Mouse (Mus musculus): ENCODE data around the gene Cpne2. TPM values are rescaled to one million over a fixed set of nuclear protein-coding genes. Genes with fewer than 3 reads are reported as not detected.

Gene Cpne2
- polyA plus RNA-seq, 1 experiment: 8.6 TPM

DNA sequence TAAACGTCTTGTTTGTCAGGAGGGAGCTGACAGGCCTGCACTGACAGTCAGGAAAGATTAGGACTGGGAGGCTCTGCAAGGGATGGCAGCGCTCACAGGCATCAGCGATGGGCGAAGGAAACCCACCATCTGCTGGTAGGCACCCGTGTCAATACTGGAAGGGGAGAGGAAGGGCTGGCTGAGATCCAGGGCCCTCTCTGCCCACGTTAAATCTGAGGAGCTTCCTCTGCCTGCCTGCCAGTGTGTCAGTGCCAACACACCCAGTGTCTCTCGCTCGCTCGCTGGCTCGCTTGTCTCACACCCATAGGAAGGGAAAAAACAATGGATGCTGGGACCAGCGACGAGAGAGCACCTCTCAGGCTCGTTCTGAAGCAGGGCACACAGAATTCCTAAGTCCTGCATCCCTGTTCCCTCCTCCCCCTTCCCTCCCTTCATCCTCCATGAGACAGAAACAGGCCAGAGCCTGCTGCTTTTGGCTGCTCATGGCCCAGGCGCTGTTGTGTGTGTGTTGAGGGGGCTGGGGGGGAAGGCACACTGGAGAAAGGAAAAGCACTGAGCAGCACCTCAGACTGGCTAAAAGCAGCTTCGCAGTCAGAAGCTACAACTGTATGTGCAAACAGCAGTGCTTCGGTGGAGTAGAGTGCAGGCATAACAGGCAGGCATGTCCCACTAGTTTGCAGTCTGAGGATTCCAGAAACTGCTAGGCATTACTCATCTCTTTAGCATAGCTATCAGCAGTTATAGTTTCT is 41.5 kb downstream of the Cpne2 start:
- Histone ChIP-seq H3K9me3 (replicated peaks; ENCODE audit: control insufficient read depth, insufficient read depth, low read length, poor library complexity, severe bottlenecking) (no peaks in the 10 kb centered on the region), H3K36me3 (ENCODE audit: control insufficient read depth, insufficient read depth, low read length, poor library complexity, severe bottlenecking) (peaks cover 39% of the 10 kb centered on the region), H3K9ac (ENCODE audit: low read depth, poor library complexity, severe bottlenecking) (no peak overlapping the region), H3K4me3 (ENCODE audit: low read depth, low read length) (no peak overlapping the region), H3K4me1 (ENCODE audit: control insufficient read depth, insufficient read depth, low read length) (no peaks in the 10 kb centered on the region), H3K27me3 (ENCODE audit: control insufficient read depth, insufficient read depth, low read length, poor library complexity, severe bottlenecking) (no peaks in the 10 kb centered on the region), H3K27ac (ENCODE audit: insufficient read depth, low read length) (no peak overlapping the region)
- TF ChIP-seq EP300 (IDR thresholded peaks at IDR 0.05; ENCODE audit: insufficient read depth, low read depth, low read length) (no peak), POLR2A (IDR thresholded peaks at IDR 0.05; ENCODE audit: insufficient read depth, low read length) (no peak)

GRCm38 (mm10) chr8:94575148-94575547 is 42.4 kb downstream of the Cpne2 start:
- Histone ChIP-seq H3K9me3 (replicated peaks; ENCODE audit: control insufficient read depth, insufficient read depth, low read length, poor library complexity, severe bottlenecking) (no peaks in the 10 kb centered on the region), H3K9ac (ENCODE audit: low read depth, poor library complexity, severe bottlenecking) (no peak overlapping the region), H3K27ac (ENCODE audit: insufficient read depth, low read length) (no peak overlapping the region), H3K4me3 (ENCODE audit: low read depth, low read length) (no peak overlapping the region), H3K27me3 (ENCODE audit: control insufficient read depth, insufficient read depth, low read length, poor library complexity, severe bottlenecking) (no peaks in the 10 kb centered on the region), H3K36me3 (ENCODE audit: control insufficient read depth, insufficient read depth, low read length, poor library complexity, severe bottlenecking) (peaks cover 41% of the 10 kb centered on the region), H3K4me1 (ENCODE audit: control insufficient read depth, insufficient read depth, low read length) (no peaks in the 10 kb centered on the region)
- TF ChIP-seq CTCF (IDR thresholded peaks at IDR 0.05; ENCODE audit: low read depth, low read length) (no peak), EP300 (IDR thresholded peaks at IDR 0.05; ENCODE audit: insufficient read depth, low read depth, low read length) (no peak), POLR2A (IDR thresholded peaks at IDR 0.05; ENCODE audit: insufficient read depth, low read length) (no peak)

- Histone ChIP-seq H3K4me1 (ENCODE audit: control insufficient read depth, insufficient read depth, low read length) (no peaks in the 10 kb centered on the region), H3K27me3 (ENCODE audit: control insufficient read depth, insufficient read depth, low read length, poor library complexity, severe bottlenecking) (no peaks in the 10 kb centered on the region), H3K4me3 (ENCODE audit: low read depth, low read length) (no peak overlapping the region), H3K36me3 (ENCODE audit: control insufficient read depth, insufficient read depth, low read length, poor library complexity, severe bottlenecking) (peaks cover 67% of the 10 kb centered on the region), H3K27ac (ENCODE audit: insufficient read depth, low read length) (no peak overlapping the region), H3K9ac (ENCODE audit: low read depth, poor library complexity, severe bottlenecking) (no peak overlapping the region), H3K9me3 (replicated peaks; ENCODE audit: control insufficient read depth, insufficient read depth, low read length, poor library complexity, severe bottlenecking) (no peaks in the 10 kb centered on the region)
- TF ChIP-seq POLR2A (IDR thresholded peaks at IDR 0.05; ENCODE audit: insufficient read depth, low read length) (no peak), EP300 (IDR thresholded peaks at IDR 0.05; ENCODE audit: insufficient read depth, low read depth, low read length) (no peak), CTCF (IDR thresholded peaks at IDR 0.05; ENCODE audit: low read depth, low read length) (no peak)
These were observed 49.2 kb downstream of the Cpne2 start for GRCm38 (mm10) chr8:94581820-94582483.

- H3K9ac ChIP-seq (ENCODE audit: low read depth, poor library complexity, severe bottlenecking): no peak overlapping the region
- no peak overlapping the region for H3K27ac ChIP-seq (ENCODE audit: insufficient read depth, low read length)
- peaks cover 68% of the 10 kb centered on the region for H3K36me3 ChIP-seq (ENCODE audit: control insufficient read depth, insufficient read depth, low read length, poor library complexity, severe bottlenecking)
- no peak for TF ChIP-seq POLR2A (IDR thresholded peaks at IDR 0.05; ENCODE audit: insufficient read depth, low read length)
- TF ChIP-seq EP300 (IDR thresholded peaks at IDR 0.05; ENCODE audit: insufficient read depth, low read depth, low read length): no peak
- TF ChIP-seq CTCF (IDR thresholded peaks at IDR 0.05; ENCODE audit: low read depth, low read length): no peak
- no peak overlapping the region for H3K4me3 ChIP-seq (ENCODE audit: low read depth, low read length)
- no peaks in the 10 kb centered on the region for H3K4me1 ChIP-seq (ENCODE audit: control insufficient read depth, insufficient read depth, low read length)
- no peaks in the 10 kb centered on the region for H3K9me3 ChIP-seq (replicated peaks; ENCODE audit: control insufficient read depth, insufficient read depth, low read length, poor library complexity, severe bottlenecking)
- H3K27me3 ChIP-seq (ENCODE audit: control insufficient read depth, insufficient read depth, low read length, poor library complexity, severe bottlenecking): no peaks in the 10 kb centered on the region
These were observed 49.8 kb downstream of the Cpne2 start for GRCm38 (mm10) chr8:94582569-94582968.

- peaks cover 63% of the 10 kb centered on the region for H3K36me3 ChIP-seq (ENCODE audit: control insufficient read depth, insufficient read depth, low read length, poor library complexity, severe bottlenecking)
- no peaks in the 10 kb centered on the region for H3K9me3 ChIP-seq (replicated peaks; ENCODE audit: control insufficient read depth, insufficient read depth, low read length, poor library complexity, severe bottlenecking)
- H3K4me3 ChIP-seq (ENCODE audit: low read depth, low read length): no peak overlapping the region
- no peaks in the 10 kb centered on the region for H3K27me3 ChIP-seq (ENCODE audit: control insufficient read depth, insufficient read depth, low read length, poor library complexity, severe bottlenecking)
- no peak overlapping the region for H3K27ac ChIP-seq (ENCODE audit: insufficient read depth, low read length)
- peak; percentile 12 for TF ChIP-seq CTCF (IDR thresholded peaks at IDR 0.05; ENCODE audit: low read depth, low read length)
- TF ChIP-seq POLR2A (IDR thresholded peaks at IDR 0.05; ENCODE audit: insufficient read depth, low read length): no peak
- no peak for TF ChIP-seq EP300 (IDR thresholded peaks at IDR 0.05; ENCODE audit: insufficient read depth, low read depth, low read length)
- H3K4me1 ChIP-seq (ENCODE audit: control insufficient read depth, insufficient read depth, low read length): no peaks in the 10 kb centered on the region
- H3K9ac ChIP-seq (ENCODE audit: low read depth, poor library complexity, severe bottlenecking): no peak overlapping the region
These were observed 51.5 kb downstream of the Cpne2 start for GRCm38 (mm10) chr8:94584238-94584817.

DNA sequence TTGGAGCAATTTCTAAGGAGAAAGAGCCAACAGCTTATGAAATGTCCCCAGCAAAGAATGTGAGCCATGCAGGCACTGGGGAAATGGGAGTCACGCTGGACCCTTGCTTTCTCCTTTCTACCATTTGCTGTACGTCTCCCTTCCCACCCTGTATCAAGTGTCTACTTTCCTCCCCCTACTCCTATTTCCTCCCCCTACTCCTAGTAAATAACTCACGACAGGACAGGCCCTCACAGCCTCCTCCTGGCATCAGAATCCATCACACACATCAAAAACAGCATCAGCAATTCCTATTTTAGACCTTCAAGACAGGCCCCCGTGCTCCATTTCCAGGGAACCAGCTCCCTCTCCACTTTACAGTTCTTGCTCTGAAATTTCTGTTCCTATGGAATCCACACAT is 58.9 kb downstream of the Cpne2 start:
- no peaks in the 10 kb centered on the region for H3K27me3 ChIP-seq (ENCODE audit: control insufficient read depth, insufficient read depth, low read length, poor library complexity, severe bottlenecking)
- H3K4me1 ChIP-seq (ENCODE audit: control insufficient read depth, insufficient read depth, low read length): no peaks in the 10 kb centered on the region
- peaks cover 16% of the 10 kb centered on the region for H3K36me3 ChIP-seq (ENCODE audit: control insufficient read depth, insufficient read depth, low read length, poor library complexity, severe bottlenecking)
- H3K9me3 ChIP-seq (replicated peaks; ENCODE audit: control insufficient read depth, insufficient read depth, low read length, poor library complexity, severe bottlenecking): no peaks in the 10 kb centered on the region
- no peak overlapping the region for H3K4me3 ChIP-seq (ENCODE audit: low read depth, low read length)
- TF ChIP-seq POLR2A (IDR thresholded peaks at IDR 0.05; ENCODE audit: insufficient read depth, low read length): no peak
- no peak for TF ChIP-seq CTCF (IDR thresholded peaks at IDR 0.05; ENCODE audit: low read depth, low read length)
- no peak for TF ChIP-seq EP300 (IDR thresholded peaks at IDR 0.05; ENCODE audit: insufficient read depth, low read depth, low read length)
- no peak overlapping the region for H3K9ac ChIP-seq (ENCODE audit: low read depth, poor library complexity, severe bottlenecking)
- H3K27ac ChIP-seq (ENCODE audit: insufficient read depth, low read length): no peak overlapping the region
